Mouse (Mus musculus): ENCODE data around the gene Eid2b. TPM values are rescaled to one million over a fixed set of nuclear protein-coding genes. Genes with fewer than 3 reads are reported as not detected.
A peak's percentile ranks its signal among the peaks of the same experiment; 100 is the strongest.
"Not testable (repeated sequence)": the region's sequence is repeated elsewhere in the genome, so short reads cannot be mapped to it uniquely, and the experiment has no call there.

Eid2b gene
- polyA plus RNA-seq (2014; fragmentation: Nextera tagmentation; extraction: Ambion mirVana), result 9.0 and 10.9 TPM in 2 replicates

DNA sequence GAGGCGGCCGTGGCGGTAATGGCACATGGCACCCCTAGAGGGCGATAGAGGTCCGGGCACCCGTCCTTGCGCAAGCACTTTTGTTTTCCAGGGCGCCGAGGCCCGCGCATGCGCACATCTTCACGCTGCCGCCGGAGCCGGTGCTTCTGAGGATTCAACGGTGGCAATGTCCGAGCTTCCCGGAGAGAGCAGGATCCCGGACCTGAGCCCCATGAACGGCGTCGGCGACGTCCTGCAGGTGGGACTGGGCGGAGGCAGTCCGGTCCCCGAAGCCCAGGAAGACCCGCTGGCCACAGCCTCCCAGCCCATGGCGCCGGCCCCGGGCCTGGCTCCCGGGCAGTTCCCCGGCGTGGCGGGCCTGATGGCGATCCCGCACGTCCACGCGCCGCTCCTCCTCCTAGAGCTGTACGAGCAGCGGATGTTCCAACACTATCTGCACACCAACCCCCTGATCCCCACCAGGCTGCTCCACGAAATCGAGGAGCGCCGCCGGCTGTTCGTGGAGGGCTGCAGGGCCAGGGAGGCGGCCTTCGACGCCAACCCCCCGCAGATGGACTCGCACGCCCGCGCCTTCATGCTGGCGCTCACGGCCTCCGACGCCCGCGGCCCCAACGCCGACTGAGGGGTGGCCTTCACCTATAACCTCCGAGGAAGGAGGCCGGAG is at the start of gene Eid2b:
Gene Eid2b (plus strand): TSS at position 125 of the 664 bp plus-strand sequence.
- peaks cover under 1% of the 10 kb centered on the region; the same call in 1 of the 2 replicates for H3K36me3 ChIP-seq (ENCODE audit: insufficient read depth)
- TF ChIP-seq CTCF (IDR thresholded peaks at IDR 0.05; ENCODE audit: low read depth), result peak; percentile 95
- ATAC-seq (ENCODE audit: insufficient read depth) (peak; percentile 74), DNase-seq (peak; percentile 97)
- WGBS, result 3% methylated on average over 61 of the region's 68 CpGs
- H3K4me3 ChIP-seq (ENCODE audit: low read depth, low read length), result peak within 1 kb of the TSS; percentile 67
- H3K27me3 ChIP-seq (ENCODE audit: insufficient read depth, low read length), result no peaks in the 10 kb centered on the region
- peak within 1 kb of the TSS; percentile 60; the same call in 1 of the 2 replicates for H3K27ac ChIP-seq (ENCODE audit: low read depth)
- H3K9ac ChIP-seq, result peak within 1 kb of the TSS; percentile 85
- no peaks in the 10 kb centered on the region for H3K9me3 ChIP-seq (ENCODE audit: low read depth, low read length)
- 0 out of 2 replicates have a peak, but pooled peaks cover 6% of the 10 kb centered on the region for H3K4me1 ChIP-seq (ENCODE audit: insufficient read depth)
- peak within 1 kb of the TSS; percentile 88 for H3K4me2 ChIP-seq

DNA sequence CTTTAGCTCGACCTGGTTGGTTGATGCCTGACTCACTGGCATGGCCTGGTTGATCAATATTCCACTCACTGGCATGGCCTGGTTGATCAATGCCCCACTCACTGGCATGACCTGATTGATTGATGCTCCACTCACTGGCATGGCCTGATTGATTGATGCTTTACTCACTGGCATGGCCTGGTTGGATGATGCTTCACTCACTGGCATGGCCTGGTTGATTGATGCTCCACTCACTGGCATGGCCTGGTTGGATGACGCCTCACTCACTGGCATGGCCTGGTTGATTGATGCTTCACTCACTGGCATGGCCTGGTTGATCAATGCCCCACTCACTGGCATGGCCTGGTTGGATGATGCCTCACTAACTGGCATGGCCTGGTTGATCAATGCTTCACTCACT is 33.6 kb upstream of the Eid2b start:
- DNase-seq; H3K9ac ChIP-seq; H3K27ac ChIP-seq (ENCODE audit: low read depth); ATAC-seq (ENCODE audit: insufficient read depth); H3K9me3 ChIP-seq (ENCODE audit: low read depth, low read length); H3K4me1 ChIP-seq (ENCODE audit: insufficient read depth); H3K27me3 ChIP-seq (ENCODE audit: insufficient read depth, low read length); H3K4me3 ChIP-seq (ENCODE audit: low read depth, low read length); H3K4me2 ChIP-seq; H3K36me3 ChIP-seq (ENCODE audit: insufficient read depth): not testable (repeated sequence)
- 69% methylated on average over 2 of the region's 2 CpGs for WGBS

DNA sequence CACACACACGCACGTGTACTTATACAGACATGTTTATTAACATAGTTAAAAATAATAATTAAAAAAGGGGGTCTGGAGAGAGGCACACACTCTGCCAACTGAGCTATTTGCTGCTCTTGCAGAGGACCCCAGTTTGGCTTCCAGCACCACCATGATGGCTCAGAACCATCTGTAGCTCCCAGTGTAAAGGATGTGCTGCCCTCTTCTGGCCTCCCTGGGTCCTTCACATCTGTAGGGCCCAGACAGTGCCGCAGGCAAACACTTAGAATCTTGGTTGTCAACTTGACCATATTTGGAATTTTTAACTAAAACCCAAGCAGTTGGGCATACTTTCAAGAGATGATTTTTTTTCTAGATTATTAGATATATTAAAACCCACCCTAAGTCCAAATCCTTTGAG is 28.6 kb upstream of the Eid2b start:
- Histone ChIP-seq H3K27ac (ENCODE audit: low read depth) (no peak overlapping the region), H3K9me3 (ENCODE audit: low read depth, low read length) (no peaks in the 10 kb centered on the region), H3K4me1 (ENCODE audit: insufficient read depth) (no peaks in the 10 kb centered on the region), H3K4me2 (no peak overlapping the region), H3K9ac (no peak overlapping the region), H3K36me3 (ENCODE audit: insufficient read depth) (no peaks in the 10 kb centered on the region), H3K27me3 (ENCODE audit: insufficient read depth, low read length) (no peaks in the 10 kb centered on the region), H3K4me3 (ENCODE audit: low read depth, low read length) (no peak overlapping the region)
- no peak for TF ChIP-seq CTCF (IDR thresholded peaks at IDR 0.05; ENCODE audit: low read depth)
- ATAC-seq (ENCODE audit: insufficient read depth) (no peak), DNase-seq (no peak)
- 93% methylated on average over 3 of the region's 3 CpGs for WGBS

DNA sequence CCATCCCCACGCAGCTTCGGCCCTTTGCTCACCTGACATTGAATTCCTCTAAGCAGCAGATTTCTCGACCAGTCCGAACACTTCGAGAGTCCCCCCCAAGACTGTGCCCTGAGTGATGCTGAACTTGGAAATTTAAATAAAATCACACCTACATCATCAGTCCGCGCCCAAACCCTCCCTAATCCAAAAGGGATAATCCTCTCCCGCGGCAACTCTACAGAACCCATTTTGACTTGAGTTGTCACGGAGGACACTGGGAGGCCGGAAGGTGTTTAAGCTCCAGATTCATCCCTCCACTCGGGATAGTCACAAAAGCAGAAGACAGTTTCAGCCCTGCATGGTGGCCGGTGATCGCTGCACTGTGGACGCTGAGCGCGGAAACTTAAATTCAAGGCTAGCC is 25.6 kb upstream of the Eid2b start:
- Histone ChIP-seq H3K4me3 (ENCODE audit: low read depth, low read length) (no peak overlapping the region), H3K4me2 (no peak overlapping the region), H3K4me1 (ENCODE audit: insufficient read depth) (no peaks in the 10 kb centered on the region), H3K9me3 (ENCODE audit: low read depth, low read length) (no peaks in the 10 kb centered on the region), H3K27me3 (ENCODE audit: insufficient read depth, low read length) (no peaks in the 10 kb centered on the region), H3K9ac (no peak overlapping the region), H3K27ac (ENCODE audit: low read depth) (no peak overlapping the region), H3K36me3 (ENCODE audit: insufficient read depth) (no peaks in the 10 kb centered on the region)
- 87% methylated on average over 17 of the region's 17 CpGs for WGBS
- ATAC-seq (ENCODE audit: insufficient read depth), result no peak
- TF ChIP-seq CTCF (IDR thresholded peaks at IDR 0.05; ENCODE audit: low read depth), result no peak
- DNase-seq, result no peak

DNA sequence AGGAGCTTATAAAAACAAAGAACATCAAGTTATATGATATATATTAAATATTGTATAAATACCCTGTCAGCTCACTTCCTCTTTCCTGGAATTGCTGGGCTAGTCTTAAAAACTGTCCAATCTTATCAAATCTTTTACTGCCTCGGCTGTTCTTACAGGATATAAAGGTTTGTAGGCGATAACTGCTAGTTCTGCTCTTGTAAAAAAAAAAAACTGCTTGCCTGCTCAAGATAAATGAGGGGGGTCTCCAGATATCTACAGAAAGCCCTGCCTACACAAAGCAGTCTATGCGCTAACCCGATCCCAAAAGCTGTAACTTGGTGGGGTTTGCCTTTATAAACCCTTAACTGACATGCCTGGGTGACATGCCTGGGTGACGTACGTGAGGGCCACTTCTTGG is 22.9 kb upstream of the Eid2b start:
- Histone ChIP-seq H3K9ac (no peak overlapping the region), H3K4me2 (no peak overlapping the region), H3K27me3 (ENCODE audit: insufficient read depth, low read length) (no peaks in the 10 kb centered on the region), H3K4me3 (ENCODE audit: low read depth, low read length) (no peak overlapping the region), H3K27ac (ENCODE audit: low read depth) (no peak overlapping the region), H3K9me3 (ENCODE audit: low read depth, low read length) (no peaks in the 10 kb centered on the region), H3K36me3 (ENCODE audit: insufficient read depth) (no peaks in the 10 kb centered on the region), H3K4me1 (ENCODE audit: insufficient read depth) (no peaks in the 10 kb centered on the region)
- ATAC-seq (ENCODE audit: insufficient read depth) (no peak), DNase-seq (no peak)
- 77% methylated on average over 6 of the region's 6 CpGs for WGBS
- TF ChIP-seq CTCF (IDR thresholded peaks at IDR 0.05; ENCODE audit: low read depth), result no peak

DNA sequence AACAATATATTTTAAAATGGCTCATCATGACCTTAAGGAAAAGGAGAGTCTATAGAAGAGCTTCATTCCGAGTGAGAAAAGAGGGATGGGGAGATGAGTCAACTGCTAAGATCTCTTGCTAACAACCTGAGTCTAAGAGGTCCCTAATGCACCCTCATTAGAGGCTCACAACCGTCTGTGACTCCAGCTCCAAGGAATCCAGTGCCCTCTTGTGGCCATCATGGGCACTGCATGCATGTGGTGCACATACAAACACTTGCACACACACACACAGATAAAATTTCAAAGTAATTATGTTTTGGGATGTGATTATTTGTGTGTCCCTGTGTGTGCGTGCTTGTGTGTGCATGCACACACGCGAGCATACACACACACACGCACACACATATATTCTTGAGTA is 22.1 kb upstream of the Eid2b start:
- H3K36me3 ChIP-seq (ENCODE audit: insufficient read depth), result no peaks in the 10 kb centered on the region
- no peaks in the 10 kb centered on the region for H3K4me1 ChIP-seq (ENCODE audit: insufficient read depth)
- no peak overlapping the region for H3K4me2 ChIP-seq
- 84% methylated on average over 6 of the region's 6 CpGs for whole genome bisulfite sequencing
- H3K9ac ChIP-seq, result no peak overlapping the region
- H3K27me3 ChIP-seq (ENCODE audit: insufficient read depth, low read length), result no peaks in the 10 kb centered on the region
- peak; percentile 55 for TF ChIP-seq CTCF (IDR thresholded peaks at IDR 0.05; ENCODE audit: low read depth)
- no peak overlapping the region for H3K4me3 ChIP-seq (ENCODE audit: low read depth, low read length)
- no peaks in the 10 kb centered on the region for H3K9me3 ChIP-seq (ENCODE audit: low read depth, low read length)
- no peak overlapping the region for H3K27ac ChIP-seq (ENCODE audit: low read depth)
- DNase-seq (no peak), ATAC-seq (ENCODE audit: insufficient read depth) (no peak)

DNA sequence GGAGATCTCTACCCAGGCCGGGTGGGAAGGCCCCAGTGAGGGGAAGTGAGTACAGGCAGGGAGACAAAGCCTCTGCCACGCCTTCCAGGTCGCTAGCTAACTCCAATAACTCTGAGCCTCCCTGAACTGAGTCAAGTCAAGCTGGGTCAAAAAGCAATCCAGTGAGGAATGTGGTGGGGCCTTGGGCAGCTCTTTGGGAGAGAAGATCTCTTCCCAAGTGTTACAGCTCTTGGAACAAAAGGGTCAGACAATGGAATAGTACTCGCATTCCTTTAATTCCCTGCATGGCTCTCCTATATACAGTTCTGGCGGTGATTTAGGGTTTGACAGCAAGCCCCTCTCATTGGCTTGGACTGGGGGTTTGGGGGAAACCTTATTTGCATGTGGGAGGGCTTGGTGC is 14.7 kb upstream of the Eid2b start:
- ATAC-seq (ENCODE audit: insufficient read depth), result no peak
- no peak overlapping the region for H3K9ac ChIP-seq
- no peak for DNase-seq
- no peaks in the 10 kb centered on the region for H3K9me3 ChIP-seq (ENCODE audit: low read depth, low read length)
- 43% methylated on average over 5 of the region's 5 CpGs for WGBS
- H3K27ac ChIP-seq (ENCODE audit: low read depth), result no peak overlapping the region
- H3K36me3 ChIP-seq (ENCODE audit: insufficient read depth), result no peaks in the 10 kb centered on the region
- no peaks in the 10 kb centered on the region for H3K27me3 ChIP-seq (ENCODE audit: insufficient read depth, low read length)
- TF ChIP-seq CTCF (IDR thresholded peaks at IDR 0.05; ENCODE audit: low read depth), result no peak
- no peak overlapping the region for H3K4me3 ChIP-seq (ENCODE audit: low read depth, low read length)
- H3K4me1 ChIP-seq (ENCODE audit: insufficient read depth), result no peaks in the 10 kb centered on the region
- no peak overlapping the region for H3K4me2 ChIP-seq

Measured in lung, embryonic 14.5 days (tissue).